Mouse (Mus musculus): ENCODE measurements at regions not wholly inside any gene's neighbourhood (a gene's known extent, or its start where the extent isn't known, plus 50 kb on each side); places are given as distances from the start of the nearest gene placed in this dataset.

DNA sequence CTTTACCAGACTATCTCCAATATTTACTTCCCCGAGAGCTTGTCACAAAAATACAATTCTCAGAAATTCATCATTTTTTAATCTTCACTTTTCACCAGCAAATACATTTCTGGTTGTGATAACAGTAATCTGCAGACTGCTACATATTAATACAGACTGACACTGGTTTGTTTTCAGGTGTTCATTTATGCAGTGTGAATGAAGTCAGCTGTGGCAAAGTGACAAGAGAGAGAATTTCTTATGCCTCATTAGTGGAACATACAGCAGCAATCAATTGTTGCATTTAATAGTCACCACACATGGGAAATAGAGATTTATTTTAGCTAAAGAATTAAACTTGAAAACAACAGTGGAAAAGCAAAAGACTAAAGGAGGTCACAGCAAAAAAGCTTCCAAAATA, 1346.7 kb downstream of the Dnajb9 start:
- Histone ChIP-seq H3K4me3 (no peak overlapping the region), H3K9me3 (replicated peaks) (no peaks in the 10 kb centered on the region), H3K4me1 (no peaks in the 10 kb centered on the region), H3K36me3 (ENCODE audit: poor library complexity, severe bottlenecking) (no peaks in the 10 kb centered on the region), H3K9ac (no peak overlapping the region), H3K4me2 (no peak overlapping the region), H3K27ac (no peak overlapping the region), H3K27me3 (no peaks in the 10 kb centered on the region)
- WGBS, result 83% methylated on average over 1 of the region's 1 CpGs
- ATAC-seq, result peak; percentile 59; the same call in 1 of the 2 replicates
